Mouse (Mus musculus) CH12.LX (cell line): ENCODE measurements around the gene Tram2. TPM values are rescaled to one million over a fixed set of nuclear protein-coding genes. Genes with fewer than 3 reads are reported as not detected.

ENCODE experiments used
- DNase-seq: peaks from one replicate; pipeline ENCODE4 v3.0.0-alpha.2; 2013; ENCODE audit errors: extremely low read depth
- H3K27ac ChIP-seq: 2 replicates; pipeline ENCODE4 v1.5.1; 2012; ENCODE audit warnings: low read depth, mild to moderate bottlenecking, control low read depth, moderate library complexity; ENCODE audit not compliant: insufficient read depth
- H3K27me3 ChIP-seq: replicated peaks from 2 replicates; pipeline ENCODE3; 2012; ENCODE audit warnings: inconsistent platforms
- H3K36me3 ChIP-seq, 2 experiments: replicated peaks in 1 of 2; 2 replicates each; pipeline versions ENCODE3 to v1.6.1; 2012; ENCODE audit warnings: inconsistent platforms in 1 of 2, low read length in 1 of 2, mild to moderate bottlenecking in 1 of 2, mixed read lengths in 1 of 2, moderate library complexity in 1 of 2; ENCODE audit not compliant: control insufficient read depth in 1 of 2, insufficient read depth in 1 of 2
- H3K4me1 ChIP-seq, 2 experiments: 2 replicates each; pipeline ENCODE4 v1.6.1; 2012; ENCODE audit warnings: inconsistent platforms in 1 of 2, moderate library complexity in 1 of 2; ENCODE audit not compliant: insufficient read depth in 2 of 2, control insufficient read depth in 1 of 2
- H3K4me2 ChIP-seq: 2 replicates; pipeline ENCODE4 v1.6.1; 2012; ENCODE audit warnings: low read depth, mild to moderate bottlenecking, control low read depth; ENCODE audit not compliant: poor library complexity, insufficient read depth, severe bottlenecking
- H3K4me3 ChIP-seq, 3 experiments: fragments of 150-350 bp in 1 of 3; sonication (generic) in 1 of 3; replicated peaks in 1 of 3; 2 replicates each; pipeline versions ENCODE3 to v1.5.1; 2011 to 2012; ENCODE audit warnings: low read depth in 2 of 3, low read length in 2 of 3, mild to moderate bottlenecking in 2 of 3, moderate library complexity in 2 of 3, control low read depth in 1 of 3, improper control_type of control experiment in 1 of 3, inconsistent platforms in 1 of 3, mixed read lengths in 1 of 3; ENCODE audit not compliant: poor library complexity in 1 of 3
- H3K79me2 ChIP-seq: replicated peaks from 2 replicates; pipeline ENCODE4 v1.6.1; 2012; ENCODE audit warnings: mild to moderate bottlenecking, moderate library complexity; ENCODE audit not compliant: control insufficient read depth, poor library complexity, insufficient read depth, severe bottlenecking; ENCODE audit errors: extremely low read depth
- H3K9ac ChIP-seq: 2 replicates; pipeline ENCODE4 v1.6.1; 2012; ENCODE audit warnings: low read depth, mild to moderate bottlenecking, control low read depth, moderate library complexity; ENCODE audit not compliant: insufficient read depth
- H3K9me3 ChIP-seq: replicated peaks from 2 replicates; pipeline ENCODE3; 2012; ENCODE audit warnings: low read length, inconsistent platforms, mixed read lengths
- CHD1 ChIP-seq: IDR thresholded peaks from 2 replicates; pipeline ENCODE4 v1.6.1; 2012; ENCODE audit warnings: low read depth, low read length, improper control_type of control experiment, inconsistent platforms
- CHD2 ChIP-seq: IDR thresholded peaks from 2 replicates; pipeline ENCODE4 v1.6.1; 2011; ENCODE audit warnings: low read length, improper control_type of control experiment
- CTCF ChIP-seq, 2 experiments: IDR thresholded peaks in 1 of 2; conservative IDR thresholded peaks in 1 of 2; 2 replicates each; pipeline ENCODE4 v1.5.1; 2011 to 2012; ENCODE audit warnings: low read depth in 2 of 2, low read length in 2 of 2, improper control_type of control experiment in 1 of 2, inconsistent platforms in 1 of 2, mild to moderate bottlenecking in 1 of 2, moderate library complexity in 1 of 2
- E2F4 ChIP-seq: IDR thresholded peaks from 2 replicates; pipeline ENCODE4 v1.6.1; 2011; ENCODE audit warnings: low read depth, low read length, improper control_type of control experiment; ENCODE audit not compliant: insufficient replicate concordance
- ELF1 ChIP-seq: IDR thresholded peaks from 2 replicates; pipeline ENCODE4 v1.6.1; 2014; ENCODE audit warnings: low read depth, mild to moderate bottlenecking, inconsistent platforms, low read length, improper control_type of control experiment
- ETS1 ChIP-seq: conservative IDR thresholded peaks from 2 replicates; pipeline ENCODE4 v1.6.1; 2012; ENCODE audit warnings: low read depth, mild to moderate bottlenecking, inconsistent platforms, low read length, improper control_type of control experiment, moderate library complexity
- GABPA ChIP-seq: IDR thresholded peaks from 2 replicates; pipeline ENCODE4 v1.6.1; 2012; ENCODE audit warnings: low read depth, low read length, improper control_type of control experiment, inconsistent platforms; ENCODE audit not compliant: insufficient replicate concordance
- HCFC1 ChIP-seq: IDR thresholded peaks from 2 replicates; pipeline ENCODE4 v1.6.1; 2012; ENCODE audit warnings: low read depth, mild to moderate bottlenecking, inconsistent platforms, low read length, improper control_type of control experiment
- JUN ChIP-seq: IDR thresholded peaks from 2 replicates; pipeline ENCODE4 v1.6.1; 2011; ENCODE audit warnings: low read depth, mild to moderate bottlenecking, low read length, improper control_type of control experiment, moderate library complexity; ENCODE audit not compliant: insufficient read depth
- JUND ChIP-seq: conservative IDR thresholded peaks from 2 replicates; pipeline ENCODE4 v1.6.1; 2011; ENCODE audit warnings: low read depth, low read length, improper control_type of control experiment
- KAT2A ChIP-seq: IDR thresholded peaks from 2 replicates; pipeline ENCODE4 v1.6.1; 2012; ENCODE audit warnings: low read length, improper control_type of control experiment, inconsistent platforms; ENCODE audit not compliant: insufficient replicate concordance
- MAFK ChIP-seq: IDR thresholded peaks from 2 replicates; pipeline ENCODE4 v1.6.1; 2011; ENCODE audit warnings: low read length, improper control_type of control experiment; ENCODE audit not compliant: insufficient replicate concordance
- MEF2A ChIP-seq: IDR thresholded peaks from 2 replicates; pipeline ENCODE4 v1.6.1; 2014; ENCODE audit warnings: low read depth, mild to moderate bottlenecking, inconsistent platforms, low read length, improper control_type of control experiment, borderline replicate concordance
- MXI1 ChIP-seq: IDR thresholded peaks from 2 replicates; pipeline ENCODE4 v1.6.1; 2011; ENCODE audit warnings: mild to moderate bottlenecking, low read depth, low read length, improper control_type of control experiment
- MYC ChIP-seq: IDR thresholded peaks from 2 replicates; pipeline ENCODE4 v1.6.1; 2011; ENCODE audit warnings: low read depth, mild to moderate bottlenecking, improper control_type of control experiment, low read length
- NELFE ChIP-seq: IDR thresholded peaks from 2 replicates; pipeline ENCODE4 v1.6.1; 2011; ENCODE audit warnings: low read depth, low read length, improper control_type of control experiment
- NRF1 ChIP-seq: IDR thresholded peaks from 2 replicates; pipeline ENCODE4 v1.6.1; 2014; ENCODE audit warnings: low read depth, mild to moderate bottlenecking, inconsistent platforms, low read length, improper control_type of control experiment, moderate library complexity
- PAX5 ChIP-seq: IDR thresholded peaks from 2 replicates; pipeline ENCODE4 v1.6.1; 2012; ENCODE audit warnings: low read length, inconsistent platforms, mixed read lengths
- RAD21 ChIP-seq: IDR thresholded peaks from 2 replicates; pipeline ENCODE4 v1.6.1; 2011; ENCODE audit warnings: low read depth, mild to moderate bottlenecking, low read length, improper control_type of control experiment, moderate library complexity
- SIN3A ChIP-seq: IDR thresholded peaks from 2 replicates; pipeline ENCODE4 v1.6.1; 2012; ENCODE audit warnings: low read length, improper control_type of control experiment, inconsistent platforms
- TBP ChIP-seq: conservative IDR thresholded peaks from 2 replicates; pipeline ENCODE4 v1.6.1; 2011; ENCODE audit warnings: low read depth, low read length, improper control_type of control experiment
- UBTF ChIP-seq: IDR thresholded peaks from 2 replicates; pipeline ENCODE4 v1.6.1; 2012; ENCODE audit warnings: low read depth, mild to moderate bottlenecking, inconsistent platforms, low read length, improper control_type of control experiment, moderate library complexity
- USF1 ChIP-seq: IDR thresholded peaks from 2 replicates; pipeline ENCODE4 v1.6.1; 2014; ENCODE audit warnings: low read depth, mild to moderate bottlenecking, inconsistent platforms, low read length, improper control_type of control experiment
- USF2 ChIP-seq: conservative IDR thresholded peaks from 2 replicates; pipeline ENCODE4 v1.6.1; 2011; ENCODE audit warnings: low read depth, low read length, improper control_type of control experiment
- ZC3H11A ChIP-seq: IDR thresholded peaks from 2 replicates; pipeline ENCODE4 v1.6.1; 2012; ENCODE audit warnings: low read depth, mild to moderate bottlenecking, inconsistent platforms, low read length, improper control_type of control experiment
- ZNF384 ChIP-seq: IDR thresholded peaks from 2 replicates; pipeline ENCODE4 v1.6.1; 2012; ENCODE audit warnings: low read depth, low read length, improper control_type of control experiment, inconsistent platforms
- dilution Hi-C: fragments of 300-500 bp; cut with MboI; formaldehyde crosslinking; loops from 2 replicates; pipeline ENCODE4 v1.14.3; 2020; ENCODE audit warnings: low sequenced_read_pairs; ENCODE audit not compliant: extremely low pct_unique_long_range_greater_than_20kb, extremely low pct_ligation_motif_present
- in situ Hi-C: fragments of 300-500 bp; cut with MboI; formaldehyde crosslinking; loops from 3 replicates; pipeline ENCODE4 v1.14.3; 2019; ENCODE audit warnings: low sequenced_read_pairs, low pct_ligation_motif_present, low pct_unique_long_range_greater_than_20kb, mixed read lengths
- polyA plus RNA-seq: library from polyadenylated mRNA; unstranded; fragments of >175 nt; gene quantifications from 2 replicates; pipeline ENCODE4 v1.2.1, GENCODE M21; 2012; ENCODE audit warnings: low read depth; ENCODE audit not compliant: insufficient read length
- total RNA-seq, 2 experiments: library from RNA; depleted of rRNA; stranded (reverse); fragments of 300-350 nt in 1 of 2; fragments of >200 nt in 1 of 2; gene quantifications; 2 replicates each; pipeline ENCODE4 v1.2.3; 2012 to 2014

Tram2 gene
- total and polyA plus RNA-seq, 3 experiments: 1.9 to 6.6 (median 2.4) TPM

DNA sequence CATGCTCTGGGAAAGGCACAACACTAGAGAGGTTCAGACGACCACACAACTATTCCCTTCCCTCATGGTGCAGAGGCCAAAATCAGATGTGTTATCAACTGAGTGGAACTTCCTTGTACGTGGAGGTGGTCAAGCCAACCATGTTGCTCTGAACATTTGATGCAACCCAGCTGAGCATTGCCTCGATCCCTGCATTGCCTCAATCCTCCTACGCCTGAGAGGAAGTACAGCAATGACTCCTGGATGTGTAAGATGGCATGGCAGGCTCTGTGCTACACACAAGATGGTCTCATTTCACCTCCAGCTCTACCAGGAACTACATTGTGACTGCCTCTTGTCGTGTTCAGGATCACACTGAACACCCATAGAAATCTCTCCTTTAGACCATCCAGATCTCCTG, 30.0 kb downstream of the Tram2 start:
- TF ChIP-seq KAT2A (no peak), MEF2A (no peak), MAFK (no peak), SIN3A (no peak), UBTF (no peak), JUND (no peak), MXI1 (no peak), TBP (no peak), E2F4 (no peak), NELFE (no peak)
- TF ChIP-seq, all 38 proteins: peak for 0
- Histone ChIP-seq H3K9ac (no peak overlapping the region), H3K9me3 (no peaks in the 10 kb centered on the region), H3K79me2 (no peaks in the 10 kb centered on the region), H3K27me3 (no peaks in the 10 kb centered on the region), H3K4me2 (no peak overlapping the region), H3K4me3 (no peak overlapping the region), H3K27ac (no peak overlapping the region), H3K4me1 (peaks cover 2 to 16% of the 10 kb centered on the region in 2 experiments; a peak in 2 of 4 replicates), H3K36me3 (peaks cover 0 to 65% of the 10 kb centered on the region in 2 experiments)
- no peak for DNase-seq
- dilution Hi-C loops: no loop called here
- in situ Hi-C loops: no loop called here

- DNase-seq: no peak
- Histone ChIP-seq H3K27me3 (no peaks in the 10 kb centered on the region), H3K9ac (no peak overlapping the region), H3K36me3 (peaks cover 0 to 63% of the 10 kb centered on the region in 2 experiments), H3K27ac (no peak overlapping the region), H3K4me3 (no peak overlapping the region), H3K4me1 (peaks cover 2 to 11% of the 10 kb centered on the region in 2 experiments; a peak in 1 of 4 replicates), H3K9me3 (no peaks in the 10 kb centered on the region), H3K79me2 (no peaks in the 10 kb centered on the region), H3K4me2 (no peak overlapping the region)
- dilution Hi-C loops (no loop called here), in situ Hi-C loops (no loop called here)
- no peak for TF ChIP-seq CTCF (conservative IDR thresholded peaks at IDR 0.05 in 1 of 2, IDR thresholded peaks at IDR 0.05 in 1 of 2; ENCODE audit: low read depth in 2 of 2, low read length in 2 of 2)
- no peak for TF ChIP-seq RAD21
- no peak for TF ChIP-seq KAT2A
Observed at GRCm38 (mm10) chr1:21048402-21048801, 30.6 kb downstream of the Tram2 start.

- H3K79me2 ChIP-seq: no peaks in the 10 kb centered on the region
- peaks cover 23 to 57% of the 10 kb centered on the region in 2 experiments for H3K4me1 ChIP-seq
- TF ChIP-seq USF1: no peak
- no peak for TF ChIP-seq CTCF (conservative IDR thresholded peaks at IDR 0.05 in 1 of 2, IDR thresholded peaks at IDR 0.05 in 1 of 2; ENCODE audit: low read depth in 2 of 2, low read length in 2 of 2)
- TF ChIP-seq ZNF384: no peak
- no peak for TF ChIP-seq E2F4
- TF ChIP-seq ETS1: no peak
- TF ChIP-seq PAX5: no peak
- no peak for TF ChIP-seq NRF1
- no peak for TF ChIP-seq HCFC1
- no peak for TF ChIP-seq USF2
- TF ChIP-seq CHD2: no peak
- TF ChIP-seq ELF1: no peak
- TF ChIP-seq MYC: no peak
- TF ChIP-seq GABPA: no peak
- no peak for TF ChIP-seq RAD21
- TF ChIP-seq KAT2A: no peak
- TF ChIP-seq JUN: no peak
- no peak for TF ChIP-seq ZC3H11A
- no peak for TF ChIP-seq CHD1
Observed at GRCm38 (mm10) chr1:21042461-21042860, 36.6 kb downstream of the Tram2 start.

More at GRCm38 (mm10) chr1:21042461-21042860, 36.6 kb downstream of the Tram2 start:
- no peak for DNase-seq
- in situ Hi-C loops (no loop called here), dilution Hi-C loops (no loop called here)
- Histone ChIP-seq H3K4me3 (no peak overlapping the region), H3K4me2 (no peak overlapping the region), H3K9me3 (no peaks in the 10 kb centered on the region), H3K9ac (no peak overlapping the region), H3K27ac (no peak overlapping the region), H3K27me3 (no peaks in the 10 kb centered on the region), H3K36me3 (peaks cover 0 to 25% of the 10 kb centered on the region in 2 experiments)
